Mouse (Mus musculus): Measurements from ENCODE around the gene Aldoc. TPM values are rescaled to one million over a fixed set of nuclear protein-coding genes. Genes with fewer than 3 reads are reported as not detected.

Gene Aldoc
- polyA plus RNA-seq, 1 experiment from 2014 or later: 9.3 TPM

GRCm38 (mm10) chr11:78290654-78291053 lies 32.1 kb upstream of the Aldoc start, which contains the start of gene BC030499:
Gene BC030499, plus strand, starts transcription at chr11:78290841.
- no peak within 1 kb of the TSS for H3K27ac ChIP-seq (ENCODE audit: low read depth, low read length)
- H3K4me1 ChIP-seq (replicated peaks; ENCODE audit: control insufficient read depth, insufficient read depth, low read length): no peaks in the 10 kb centered on the region
- TF ChIP-seq CTCF (IDR thresholded peaks at IDR 0.05; ENCODE audit: low read depth): no peak
- WGBS: 93% methylated on average over 4 of the region's 4 CpGs
- no peak for ATAC-seq
- H3K9me3 ChIP-seq (ENCODE audit: control insufficient read depth): no peaks in the 10 kb centered on the region
- H3K4me2 ChIP-seq (replicated peaks; ENCODE audit: low read depth): no peak within 1 kb of the TSS
- H3K9ac ChIP-seq (ENCODE audit: low read depth, low read length): no peak within 1 kb of the TSS
- no peaks in the 10 kb centered on the region for H3K27me3 ChIP-seq (replicated peaks; ENCODE audit: control insufficient read depth, insufficient read depth, low read length)
- H3K4me3 ChIP-seq (ENCODE audit: low read depth, low read length): no peak within 1 kb of the TSS
- peaks cover 66% of the 10 kb centered on the region for H3K36me3 ChIP-seq (ENCODE audit: control insufficient read depth, insufficient read depth)

- Histone ChIP-seq H3K9me3 (ENCODE audit: control insufficient read depth) (no peaks in the 10 kb centered on the region), H3K4me2 (replicated peaks; ENCODE audit: low read depth) (no peak overlapping the region), H3K27ac (ENCODE audit: low read depth, low read length) (no peak overlapping the region), H3K4me3 (ENCODE audit: low read depth, low read length) (no peak overlapping the region), H3K4me1 (replicated peaks; ENCODE audit: control insufficient read depth, insufficient read depth, low read length) (no peaks in the 10 kb centered on the region), H3K9ac (ENCODE audit: low read depth, low read length) (no peak overlapping the region), H3K36me3 (ENCODE audit: control insufficient read depth, insufficient read depth) (peaks cover 28% of the 10 kb centered on the region), H3K27me3 (replicated peaks; ENCODE audit: control insufficient read depth, insufficient read depth, low read length) (no peaks in the 10 kb centered on the region)
- no peak for TF ChIP-seq CTCF (IDR thresholded peaks at IDR 0.05; ENCODE audit: low read depth)
- 0 out of 2 replicates have a peak, but pooled peaks have one; percentile 33 for ATAC-seq
- WGBS: 78% methylated on average over 6 of the region's 6 CpGs
Measured at GRCm38 (mm10) chr11:78294585-78294984, 28.2 kb upstream of the Aldoc start.

- Histone ChIP-seq H3K4me2 (replicated peaks; ENCODE audit: low read depth) (peak overlapping the region; percentile 93), H3K4me3 (ENCODE audit: low read depth, low read length) (peak overlapping the region; percentile 87), H3K9me3 (ENCODE audit: control insufficient read depth) (no peaks in the 10 kb centered on the region), H3K27ac (ENCODE audit: low read depth, low read length) (no peak overlapping the region), H3K36me3 (ENCODE audit: control insufficient read depth, insufficient read depth) (peaks cover 15% of the 10 kb centered on the region), H3K4me1 (replicated peaks; ENCODE audit: control insufficient read depth, insufficient read depth, low read length) (no peaks in the 10 kb centered on the region), H3K27me3 (replicated peaks; ENCODE audit: control insufficient read depth, insufficient read depth, low read length) (no peaks in the 10 kb centered on the region), H3K9ac (ENCODE audit: low read depth, low read length) (peak overlapping the region; percentile 47; the same call in 1 of the 2 replicates)
- TF ChIP-seq CTCF (IDR thresholded peaks at IDR 0.05; ENCODE audit: low read depth): no peak
- 65% methylated on average over 7 of the region's 7 CpGs for WGBS
- ATAC-seq: peak; percentile 26; the same call in 1 of the 2 replicates
Measured at GRCm38 (mm10) chr11:78300917-78301316, 21.9 kb upstream of the Aldoc start.

GRCm38 (mm10) chr11:78301357-78302084 lies 21.2 kb upstream of the Aldoc start, which contains the start of gene Spag5:
Gene Spag5, plus strand, starts transcription at chr11:78301529.
- Histone ChIP-seq H3K4me2 (replicated peaks; ENCODE audit: low read depth) (peak within 1 kb of the TSS; percentile 93), H3K9ac (ENCODE audit: low read depth, low read length) (peak within 1 kb of the TSS; percentile 47), H3K27ac (ENCODE audit: low read depth, low read length) (no peak within 1 kb of the TSS), H3K4me3 (ENCODE audit: low read depth, low read length) (peak within 1 kb of the TSS; percentile 87), H3K27me3 (replicated peaks; ENCODE audit: control insufficient read depth, insufficient read depth, low read length) (no peaks in the 10 kb centered on the region), H3K9me3 (ENCODE audit: control insufficient read depth) (no peaks in the 10 kb centered on the region), H3K36me3 (ENCODE audit: control insufficient read depth, insufficient read depth) (peaks cover 15% of the 10 kb centered on the region), H3K4me1 (replicated peaks; ENCODE audit: control insufficient read depth, insufficient read depth, low read length) (no peaks in the 10 kb centered on the region)
- peak; percentile 98 for ATAC-seq
- WGBS: under 1% methylated on average over 49 of the region's 49 CpGs
- no peak for TF ChIP-seq CTCF (IDR thresholded peaks at IDR 0.05; ENCODE audit: low read depth)

- H3K36me3 ChIP-seq (ENCODE audit: control insufficient read depth, insufficient read depth): peaks cover 15% of the 10 kb centered on the region
- WGBS: 90% methylated on average over 4 of the region's 4 CpGs
- no peaks in the 10 kb centered on the region for H3K27me3 ChIP-seq (replicated peaks; ENCODE audit: control insufficient read depth, insufficient read depth, low read length)
- H3K4me2 ChIP-seq (replicated peaks; ENCODE audit: low read depth): no peak overlapping the region
- H3K9ac ChIP-seq (ENCODE audit: low read depth, low read length): no peak overlapping the region
- no peak overlapping the region for H3K27ac ChIP-seq (ENCODE audit: low read depth, low read length)
- H3K4me1 ChIP-seq (replicated peaks; ENCODE audit: control insufficient read depth, insufficient read depth, low read length): no peaks in the 10 kb centered on the region
- H3K9me3 ChIP-seq (ENCODE audit: control insufficient read depth): no peaks in the 10 kb centered on the region
- ATAC-seq: no peak
- TF ChIP-seq CTCF (IDR thresholded peaks at IDR 0.05; ENCODE audit: low read depth): no peak
- no peak overlapping the region for H3K4me3 ChIP-seq (ENCODE audit: low read depth, low read length)
Measured at GRCm38 (mm10) chr11:78305272-78305671, 17.5 kb upstream of the Aldoc start.

- H3K4me2 ChIP-seq (replicated peaks; ENCODE audit: low read depth): no peak overlapping the region
- H3K9ac ChIP-seq (ENCODE audit: low read depth, low read length): no peak overlapping the region
- H3K36me3 ChIP-seq (ENCODE audit: control insufficient read depth, insufficient read depth): peaks cover 26% of the 10 kb centered on the region
- no peak for ATAC-seq
- 90% methylated on average over 8 of the region's 8 CpGs for WGBS
- H3K27me3 ChIP-seq (replicated peaks; ENCODE audit: control insufficient read depth, insufficient read depth, low read length): no peaks in the 10 kb centered on the region
- H3K4me1 ChIP-seq (replicated peaks; ENCODE audit: control insufficient read depth, insufficient read depth, low read length): no peaks in the 10 kb centered on the region
- no peak overlapping the region for H3K27ac ChIP-seq (ENCODE audit: low read depth, low read length)
- no peaks in the 10 kb centered on the region for H3K9me3 ChIP-seq (ENCODE audit: control insufficient read depth)
- TF ChIP-seq CTCF (IDR thresholded peaks at IDR 0.05; ENCODE audit: low read depth): no peak
- no peak overlapping the region for H3K4me3 ChIP-seq (ENCODE audit: low read depth, low read length)
Measured at GRCm38 (mm10) chr11:78310861-78311511, 11.8 kb upstream of the Aldoc start.

Data from intestine, postnatal 0 days (tissue).